Mouse (Mus musculus) cerebellum, adult 2 months (tissue): ENCODE results near the gene Elmo1. TPM values are rescaled to one million over a fixed set of nuclear protein-coding genes. Genes with fewer than 3 reads are reported as not detected.
A peak's percentile ranks its signal among the peaks of the same experiment; 100 is the strongest.

Experiments used
- DNase-seq, 2 experiments: peaks; one replicate each; pipeline ENCODE4 v3.0.0; 2021
- H3K27ac ChIP-seq: fragments of 200-500 bp; 2 replicates; pipeline ENCODE4 v1.5.1; 2012; ENCODE audit warnings: low read length, control low read depth, inconsistent platforms; ENCODE audit not compliant: insufficient read depth
- H3K27me3 ChIP-seq: fragments of 200-500 bp; 2 replicates; pipeline ENCODE4 v1.6.1; 2012; ENCODE audit warnings: inconsistent platforms, mild to moderate bottlenecking, low read length, moderate library complexity; ENCODE audit not compliant: control insufficient read depth, insufficient read depth
- H3K4me1 ChIP-seq: fragments of 200-500 bp; 2 replicates; pipeline ENCODE4 v1.6.1; 2011; ENCODE audit warnings: low read length; ENCODE audit not compliant: control insufficient read depth, insufficient read depth
- H3K4me3 ChIP-seq: fragments of 200-500 bp; replicated peaks from 2 replicates; pipeline ENCODE3; 2011; ENCODE audit warnings: mild to moderate bottlenecking, low read depth, low read length, control low read depth; ENCODE audit not compliant: insufficient read depth
- CTCF ChIP-seq: fragments of 200-500 bp; IDR thresholded peaks from 2 replicates; pipeline ENCODE4 v1.5.1; 2011; ENCODE audit warnings: low read depth, mild to moderate bottlenecking, control low read depth, low read length, moderate library complexity, borderline replicate concordance; ENCODE audit not compliant: insufficient read depth
- POLR2A ChIP-seq: fragments of 200-500 bp; IDR thresholded peaks from 2 replicates; pipeline ENCODE4 v1.6.1; 2011; ENCODE audit warnings: low read length, control low read depth, borderline replicate concordance; ENCODE audit not compliant: insufficient read depth
- WGBS: fragments of 180-500 bp; shearing (Covaris S2); methylation state at CpG from one replicate; pipeline ENCODE4 v1.1.7; 2018; 5-methylcytosine and 5-hydroxymethylcytosine counted together
- polyA plus RNA-seq: library from polyadenylated mRNA; depleted of rRNA; stranded (reverse); fragments of >200 nt; gene quantifications from 2 replicates; pipeline ENCODE4 v1.2.3, GENCODE M21; 2012

Elmo1 gene
- polyA plus RNA-seq, 1 experiment: 92.3 TPM

- no peaks in the 10 kb centered on the region for H3K4me1 ChIP-seq
- H3K4me3 ChIP-seq: no peak overlapping the region
- TF ChIP-seq CTCF (no peak), POLR2A (no peak)
- 37% methylated on average over 1 of the region's 1 CpGs for WGBS
- H3K27ac ChIP-seq: no peak overlapping the region
- H3K27me3 ChIP-seq: no peaks in the 10 kb centered on the region
- DNase-seq: no peak
Observed at GRCm38 (mm10) chr13:20117691-20118090, 27.3 kb downstream of the Elmo1 start.

- no peak for DNase-seq
- no peaks in the 10 kb centered on the region for H3K4me1 ChIP-seq
- no peak overlapping the region for H3K4me3 ChIP-seq
- H3K27ac ChIP-seq: no peak overlapping the region
- WGBS: 81% methylated on average over 7 of the region's 7 CpGs
- no peak for TF ChIP-seq POLR2A
- TF ChIP-seq CTCF: no peak
- no peaks in the 10 kb centered on the region for H3K27me3 ChIP-seq
Observed at GRCm38 (mm10) chr13:20118909-20119308, 28.5 kb downstream of the Elmo1 start.

GRCm38 (mm10) chr13:20120723-20121122 is 30.3 kb downstream of the Elmo1 start:
- DNase-seq: peak in 1 of 2 experiments; percentile 8

GRCm38 (mm10) chr13:20121385-20122043 is 31.1 kb downstream of the Elmo1 start:
- TF ChIP-seq POLR2A: no peak
- TF ChIP-seq CTCF: no peak
- H3K27ac ChIP-seq: no peak overlapping the region
- no peak for DNase-seq
- no peak overlapping the region for H3K4me3 ChIP-seq
- WGBS: 42% methylated on average over 8 of the region's 8 CpGs
- H3K27me3 ChIP-seq: no peaks in the 10 kb centered on the region
- no peaks in the 10 kb centered on the region for H3K4me1 ChIP-seq

More at GRCm38 (mm10) chr13:20120723-20121122, 30.3 kb downstream of the Elmo1 start:
- Histone ChIP-seq H3K4me3 (no peak overlapping the region), H3K27me3 (no peaks in the 10 kb centered on the region), H3K27ac (no peak overlapping the region), H3K4me1 (no peaks in the 10 kb centered on the region)
- TF ChIP-seq POLR2A: no peak
- TF ChIP-seq CTCF: no peak
- 88% methylated on average over 5 of the region's 5 CpGs for WGBS

- TF ChIP-seq POLR2A (no peak), CTCF (no peak)
Observed at GRCm38 (mm10) chr13:20123975-20124374, 33.6 kb downstream of the Elmo1 start.

GRCm38 (mm10) chr13:20124965-20125364 is 34.6 kb downstream of the Elmo1 start:
- no peak for DNase-seq
- TF ChIP-seq POLR2A: no peak
- no peak for TF ChIP-seq CTCF
- no peaks in the 10 kb centered on the region for H3K4me1 ChIP-seq
- H3K27me3 ChIP-seq: no peaks in the 10 kb centered on the region
- 77% methylated on average over 7 of the region's 7 CpGs for WGBS
- H3K27ac ChIP-seq: no peak overlapping the region
- no peak overlapping the region for H3K4me3 ChIP-seq

More at GRCm38 (mm10) chr13:20123975-20124374, 33.6 kb downstream of the Elmo1 start:
- Histone ChIP-seq H3K27me3 (no peaks in the 10 kb centered on the region), H3K4me3 (no peak overlapping the region), H3K27ac (no peak overlapping the region), H3K4me1 (no peaks in the 10 kb centered on the region)
- DNase-seq: no peak
- 70% methylated on average over 3 of the region's 3 CpGs for WGBS

- Histone ChIP-seq H3K27ac (no peak overlapping the region), H3K4me1 (no peaks in the 10 kb centered on the region), H3K27me3 (no peaks in the 10 kb centered on the region), H3K4me3 (no peak overlapping the region)
- no peak for TF ChIP-seq CTCF
- no peak for TF ChIP-seq POLR2A
- WGBS: 93% methylated on average over 10 of the region's 10 CpGs
- DNase-seq: no peak
Observed at GRCm38 (mm10) chr13:20125845-20126244, 35.4 kb downstream of the Elmo1 start.

GRCm38 (mm10) chr13:20127553-20127952 is 37.2 kb downstream of the Elmo1 start:
- Histone ChIP-seq H3K27ac (no peak overlapping the region), H3K27me3 (no peaks in the 10 kb centered on the region)
- 67% methylated on average over 4 of the region's 4 CpGs for WGBS

More at GRCm38 (mm10) chr13:20127553-20127952, 37.2 kb downstream of the Elmo1 start:
- no peak for DNase-seq
- Histone ChIP-seq H3K4me3 (no peak overlapping the region), H3K4me1 (no peaks in the 10 kb centered on the region)
- no peak for TF ChIP-seq POLR2A
